Mouse (Mus musculus) kidney, postnatal 0 days (tissue): ENCODE measurements at regions not wholly inside any gene's neighbourhood (a gene's known extent, or its start where the extent isn't known, plus 50 kb on each side); places are given as distances from the start of the nearest gene placed in this dataset.
A peak's percentile ranks its signal among the peaks of the same experiment; 100 is the strongest.

Source experiments
- ATAC-seq: fragments of 200-750 bp; cut with Nextera tagmentation; replicated peaks from 2 replicates; pipeline ENCODE4 v1.8.0; 2017; ENCODE audit warnings: low read depth, moderate number of reproducible peaks, moderate TSS enrichment, moderate library complexity; ENCODE audit not compliant: low FRiP score
- DNase-seq: peaks from one replicate; pipeline ENCODE4 v3.0.0-alpha.2; 2016; ENCODE audit warnings: low spot score
- H3K27ac ChIP-seq: fragments of 300-500 bp; sonication (generic); 2 replicates; pipeline ENCODE4 v1.5.1; 2014; ENCODE audit warnings: mild to moderate bottlenecking
- H3K27me3 ChIP-seq: fragments of 300-500 bp; sonication (generic); 2 replicates; pipeline ENCODE4 v1.6.1; 2014; ENCODE audit warnings: low read length, mixed read lengths; ENCODE audit not compliant: insufficient read depth
- H3K36me3 ChIP-seq: fragments of 300-500 bp; sonication (generic); 2 replicates; pipeline ENCODE4 v1.6.1; 2014; ENCODE audit warnings: low read length, mixed read lengths; ENCODE audit not compliant: insufficient read depth
- H3K4me1 ChIP-seq: fragments of 300-500 bp; sonication (generic); replicated peaks from 2 replicates; pipeline ENCODE4 v1.6.1; 2014; ENCODE audit warnings: antibody characterized with exemption, low read length, mixed read lengths; ENCODE audit not compliant: insufficient read depth
- H3K4me2 ChIP-seq: fragments of 300-500 bp; sonication (generic); 2 replicates; pipeline ENCODE4 v1.6.1; 2014; ENCODE audit warnings: mild to moderate bottlenecking, low read length, moderate library complexity, mixed read lengths
- H3K4me3 ChIP-seq: fragments of 300-500 bp; sonication (generic); replicated peaks from 2 replicates; pipeline ENCODE4 v1.5.1; 2014; ENCODE audit warnings: low read depth, low read length
- H3K9ac ChIP-seq: fragments of 300-500 bp; sonication (generic); 2 replicates; pipeline ENCODE4 v1.6.1; 2014; ENCODE audit warnings: low read depth, low read length
- H3K9me3 ChIP-seq: fragments of 300-500 bp; sonication (generic); replicated peaks from 2 replicates; pipeline ENCODE4 v1.6.1; 2016; ENCODE audit warnings: low read length, inconsistent platforms, mixed read lengths
- CTCF ChIP-seq: IDR thresholded peaks from 2 replicates; pipeline ENCODE4 v1.5.1; 2016; ENCODE audit warnings: antibody characterized with exemption, low read depth, mild to moderate bottlenecking, moderate library complexity
- WGBS: fragments of 180-500 bp; shearing (Covaris S2); extraction: QIAGEN DNeasy Blood & Tissue Kit; methylation state at CpG from one replicate; pipeline ENCODE4 v1.1.7; 2014; 5-methylcytosine and 5-hydroxymethylcytosine counted together

- no peaks in the 10 kb centered on the region for H3K4me1 ChIP-seq
- ATAC-seq: no peak
- 59% methylated on average over 5 of the region's 5 CpGs for WGBS
- H3K4me2 ChIP-seq: no peak overlapping the region
- DNase-seq: no peak
- H3K4me3 ChIP-seq: no peak overlapping the region
- no peaks in the 10 kb centered on the region for H3K27me3 ChIP-seq
- H3K9ac ChIP-seq: no peak overlapping the region
- H3K9me3 ChIP-seq: no peaks in the 10 kb centered on the region
- H3K36me3 ChIP-seq: no peaks in the 10 kb centered on the region
- TF ChIP-seq CTCF: no peak
- no peak overlapping the region for H3K27ac ChIP-seq
Measured at GRCm38 (mm10) chr15:21836110-21836509, 712.7 kb upstream of the Cdh18 start.

GRCm38 (mm10) chr15:21858540-21858939 lies 690.3 kb upstream of the Cdh18 start:
- H3K9me3 ChIP-seq: no peaks in the 10 kb centered on the region; the same call in 1 of the 2 replicates
- H3K4me2 ChIP-seq: no peak overlapping the region
- no peak for TF ChIP-seq CTCF
- H3K36me3 ChIP-seq: no peaks in the 10 kb centered on the region
- no peak overlapping the region for H3K27ac ChIP-seq
- H3K4me3 ChIP-seq: no peak overlapping the region
- no peaks in the 10 kb centered on the region for H3K27me3 ChIP-seq
- 84% methylated on average over 7 of the region's 7 CpGs for WGBS
- H3K4me1 ChIP-seq: no peaks in the 10 kb centered on the region
- DNase-seq: no peak
- H3K9ac ChIP-seq: no peak overlapping the region
- ATAC-seq: no peak

- Histone ChIP-seq H3K27me3 (no peaks in the 10 kb centered on the region), H3K9me3 (no peaks in the 10 kb centered on the region), H3K9ac (no peak overlapping the region), H3K27ac (no peak overlapping the region), H3K4me2 (no peak overlapping the region), H3K4me1 (no peaks in the 10 kb centered on the region), H3K4me3 (no peak overlapping the region), H3K36me3 (no peaks in the 10 kb centered on the region)
- 26% methylated on average over 2 of the region's 2 CpGs for WGBS
- 0 out of 2 replicates have a peak, but pooled peaks have one; percentile 10 for ATAC-seq
- peak; percentile 68 for DNase-seq
- peak; percentile 85 for TF ChIP-seq CTCF
Measured at GRCm38 (mm10) chr15:21885181-21885580, 663.6 kb upstream of the Cdh18 start.
